Mouse (Mus musculus): Measurements from ENCODE around the gene Tspan5. TPM values are rescaled to one million over a fixed set of nuclear protein-coding genes. Genes with fewer than 3 reads are reported as not detected.
A peak's percentile ranks its signal among the peaks of the same experiment; 100 is the strongest.

The Tspan5 gene
- total RNA-seq, 2 experiments from 2014 or later: 247 to 286 TPM

- intact Hi-C loops (cut with DNase I): no loop called here
Observed at GRCm38 (mm10) chr3:138764782-138765181, 22.8 kb downstream of the Tspan5 start.

GRCm38 (mm10) chr3:138767034-138767433, 25.0 kb downstream of the Tspan5 start:
- no peak for DNase-seq (ENCODE audit: low spot score in 2 of 2)
- intact Hi-C loops (cut with DNase I): no loop called here

More at GRCm38 (mm10) chr3:138764782-138765181, 22.8 kb downstream of the Tspan5 start:
- DNase-seq (ENCODE audit: low spot score in 2 of 2): no peak

GRCm38 (mm10) chr3:138768541-138769093, 26.6 kb downstream of the Tspan5 start:
- intact Hi-C loops (cut with DNase I): no loop called here
- DNase-seq (ENCODE audit: low spot score in 2 of 2): no peak

- intact Hi-C loops (cut with DNase I): no loop called here
Observed at GRCm38 (mm10) chr3:138770650-138771331, 28.8 kb downstream of the Tspan5 start.

DNA sequence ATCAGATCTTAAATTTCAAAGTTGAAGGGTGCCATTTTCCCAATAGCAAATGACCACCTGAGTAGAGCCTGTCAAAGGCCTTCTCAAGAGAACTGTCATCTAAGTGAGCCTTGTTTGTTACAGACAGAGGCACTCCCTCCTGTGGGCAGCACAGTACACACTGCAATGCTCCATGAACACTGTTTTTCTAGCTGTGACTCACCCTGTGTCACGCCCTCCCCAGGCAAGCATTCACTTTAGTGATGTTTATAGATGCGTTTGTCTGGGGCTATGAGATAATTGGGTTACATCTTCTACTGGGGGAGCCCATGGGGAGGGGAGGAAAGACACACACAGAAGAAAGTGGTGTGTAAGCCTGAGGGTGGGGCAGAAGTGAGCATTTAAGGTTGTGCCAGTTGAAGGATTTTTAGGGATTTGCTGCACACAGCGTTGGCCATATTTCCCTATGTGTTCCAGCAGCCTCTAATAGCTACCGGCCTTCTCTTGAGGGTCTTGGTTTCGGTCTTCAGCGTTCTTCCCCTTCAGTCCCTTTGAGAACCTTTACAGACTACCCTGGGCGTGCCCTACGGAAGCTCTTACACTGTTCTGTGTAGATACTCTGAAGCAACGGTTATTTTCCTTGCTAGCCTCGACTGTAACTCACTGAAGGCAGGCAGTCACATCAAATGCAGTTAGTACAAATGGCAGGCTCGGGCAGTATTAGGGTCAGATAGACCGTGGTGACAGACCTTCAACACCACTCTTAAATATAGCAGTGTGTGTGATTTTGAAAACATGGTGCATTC, 29.7 kb downstream of the Tspan5 start:
- intact Hi-C loops (cut with DNase I): no loop called here
- DNase-seq (ENCODE audit: low spot score in 2 of 2): no peak

More at GRCm38 (mm10) chr3:138770650-138771331, 28.8 kb downstream of the Tspan5 start:
- peak in 1 of 2 experiments; percentile 44 for DNase-seq (ENCODE audit: low spot score in 2 of 2)

GRCm38 (mm10) chr3:138773871-138774606, 32.0 kb downstream of the Tspan5 start:
- intact Hi-C loops (cut with DNase I): no loop called here
- DNase-seq (ENCODE audit: low spot score in 2 of 2): no peak

- no peak for DNase-seq (ENCODE audit: low spot score in 2 of 2)
- intact Hi-C loops (cut with DNase I): no loop called here
Observed at GRCm38 (mm10) chr3:138774607-138774943, 32.6 kb downstream of the Tspan5 start.

DNA sequence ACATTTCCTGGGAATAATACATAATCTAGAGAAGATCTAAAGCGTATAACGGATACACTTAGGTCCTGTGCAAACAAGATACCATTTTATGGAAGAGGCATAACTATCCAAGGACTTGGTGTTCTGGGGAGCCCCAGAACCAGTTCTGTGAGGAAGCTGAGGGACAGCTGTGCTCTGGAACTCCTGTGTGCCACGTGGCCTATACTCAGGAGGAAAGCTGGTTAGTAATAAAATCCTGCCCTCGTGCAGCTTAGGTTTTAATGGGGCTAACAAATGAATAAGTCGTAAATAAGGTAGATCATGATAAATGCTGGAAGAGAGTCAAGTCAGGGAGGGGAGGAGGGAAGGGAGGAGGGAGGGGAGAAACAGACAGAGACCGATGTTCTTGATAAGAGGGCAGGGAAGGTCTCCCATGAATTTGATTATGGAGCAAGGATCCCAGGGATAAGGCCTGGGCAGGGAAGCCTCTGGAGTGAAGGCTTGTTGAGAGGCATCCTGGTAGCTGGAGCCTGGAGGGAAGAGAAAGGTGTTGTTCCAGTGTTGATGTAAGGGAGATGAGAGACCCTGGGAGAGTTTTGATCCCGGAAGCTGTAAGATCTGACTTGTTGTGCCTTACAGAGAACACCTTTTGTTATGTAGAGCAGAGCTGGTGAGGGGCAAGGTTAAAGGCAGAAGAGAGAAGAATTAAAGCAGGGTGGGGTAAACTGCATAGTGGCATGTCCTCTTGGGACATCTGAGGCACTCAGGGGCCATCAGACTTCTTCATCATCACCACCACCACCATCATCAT, 34.1 kb downstream of the Tspan5 start:
- intact Hi-C loops (cut with DNase I): no loop called here
- DNase-seq (ENCODE audit: low spot score in 2 of 2): no peak

GRCm38 (mm10) chr3:138781492-138781891, 39.5 kb downstream of the Tspan5 start:
- intact Hi-C loops (cut with DNase I): no loop called here
- DNase-seq (ENCODE audit: low spot score in 2 of 2): no peak

- intact Hi-C loops (cut with DNase I): no loop called here
- no peak for DNase-seq (ENCODE audit: low spot score in 2 of 2)
Observed at GRCm38 (mm10) chr3:138783859-138784640, 42.1 kb downstream of the Tspan5 start.

GRCm38 (mm10) chr3:138784641-138785025, 42.6 kb downstream of the Tspan5 start:
- DNase-seq (ENCODE audit: low spot score in 2 of 2): no peak
- intact Hi-C loops (cut with DNase I): loop anchor here (5.0 kb wide), 1 partner anchor 42 kb away; the partner anchor contains the start of gene Tspan5

- no peak for DNase-seq (ENCODE audit: low spot score in 2 of 2)
- intact Hi-C loops (cut with DNase I): loop anchor here (5.0 kb wide), 1 partner anchor 46 kb away; the partner anchor contains the start of gene Tspan5
Observed at GRCm38 (mm10) chr3:138787758-138788488, 45.9 kb downstream of the Tspan5 start.

DNA sequence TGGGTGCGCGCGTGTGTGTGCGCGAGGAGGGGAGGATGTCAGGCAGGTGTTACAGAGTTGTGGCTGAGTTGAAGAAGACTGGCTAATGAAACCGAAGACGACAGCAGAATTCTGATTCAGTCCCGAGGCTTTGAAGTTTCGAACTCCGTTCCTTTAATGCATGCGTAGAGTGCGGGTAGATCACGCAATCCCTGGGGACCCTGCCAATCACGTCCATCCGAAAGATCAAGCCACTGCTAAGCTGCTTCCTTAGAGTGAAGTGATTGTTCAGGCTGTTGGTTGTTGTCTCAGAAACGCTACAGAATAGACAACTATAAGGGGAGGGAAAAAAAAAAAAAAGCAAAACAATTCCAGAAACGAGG, 46.5 kb downstream of the Tspan5 start:
- no peak for DNase-seq (ENCODE audit: low spot score in 2 of 2)
- intact Hi-C loops (cut with DNase I): loop anchor here (5.0 kb wide), 1 partner anchor 46 kb away; the partner anchor contains the start of gene Tspan5

- intact Hi-C loops (cut with DNase I): loop anchor here (5.0 kb wide), 1 partner anchor 47 kb away; the partner anchor contains the start of gene Tspan5
- no peak for DNase-seq (ENCODE audit: low spot score in 2 of 2)
Observed at GRCm38 (mm10) chr3:138789275-138789674, 47.3 kb downstream of the Tspan5 start.

- intact Hi-C loops (cut with DNase I): no loop called here
- DNase-seq (ENCODE audit: low spot score in 2 of 2): peak in 1 of 2 experiments; percentile 51
Observed at GRCm38 (mm10) chr3:138794533-138794932, 52.5 kb downstream of the Tspan5 start.

GRCm38 (mm10) chr3:138795951-138796350, 54.0 kb downstream of the Tspan5 start:
- intact Hi-C loops (cut with DNase I): no loop called here
- DNase-seq (ENCODE audit: low spot score in 2 of 2): no peak

GRCm38 (mm10) chr3:138796583-138796982, 54.6 kb downstream of the Tspan5 start:
- no peak for DNase-seq (ENCODE audit: low spot score in 2 of 2)
- intact Hi-C loops (cut with DNase I): no loop called here

Measured in left cerebral cortex, postnatal 36 days (tissue).